In the genomic region with DNA sequence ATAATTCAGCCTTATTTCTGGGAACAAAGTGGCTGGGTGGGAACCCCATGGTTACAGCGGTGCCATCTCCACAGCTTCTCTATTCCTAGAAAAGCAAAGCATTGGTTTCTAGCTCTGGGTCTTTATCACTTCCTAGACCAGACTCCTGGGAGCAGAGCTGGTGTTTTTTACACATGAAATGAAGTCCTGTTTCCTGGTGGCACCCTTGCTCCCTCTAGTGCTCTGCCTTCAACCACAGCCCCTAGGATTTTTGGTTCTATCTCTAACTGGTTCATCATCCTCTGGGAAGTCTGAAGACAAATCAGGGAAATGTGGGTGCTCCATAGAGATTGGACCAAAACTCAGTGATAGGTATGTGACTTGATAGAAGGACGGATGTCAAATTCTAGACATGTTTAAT, we compare ENCODE assay signal across 15 mouse cellular contexts. TPM values are rescaled to one million over a fixed set of nuclear protein-coding genes. Genes with fewer than 3 reads are reported as not detected.
DNase-seq lines count a peak whose midpoint lies in the region; ATAC-seq and TF ChIP-seq lines count a peak whose summit lies in the region.
"Had no signal": no experiment of that assay in that cellular context is flagged by ENCODE, and none has a peak within 500 bp of the region (broad histone marks: within the 10 kb centered on the region; RNA-seq: fewer than 3 reads in every experiment).

No protein-coding gene starts in this region.

- TF ChIP-seq CTCF in kidney, postnatal 0 days (IDR thresholded peaks at IDR 0.05; ENCODE audit: low read depth) = peak; percentile 59
- peak; percentile 73 for TF ChIP-seq CTCF in stomach, postnatal 0 days (IDR thresholded peaks at IDR 0.05; ENCODE audit: low read depth)

- H3K4me3 ChIP-seq in kidney, postnatal 0 days (replicated peaks; ENCODE audit: low read depth, low read length) = no peak overlapping the region
- no peak overlapping the region for H3K4me3 ChIP-seq in kidney, embryonic 16.5 days (ENCODE audit: low read length)
- no peak overlapping the region for H3K4me3 ChIP-seq in stomach, postnatal 0 days (ENCODE audit: low read depth, low read length)
- H3K4me3 ChIP-seq: embryonic facial prominence, embryonic 13.5 days; forebrain, embryonic 13.5 days; limb, embryonic 15.5 days; neural tube, embryonic 15.5 days had no signal

- H3K9me3 ChIP-seq in kidney, postnatal 0 days (replicated peaks; ENCODE audit: low read length) = no peaks in the 10 kb centered on the region
- no peaks in the 10 kb centered on the region for H3K9me3 ChIP-seq in kidney, embryonic 16.5 days (ENCODE audit: low read length)
- no peaks in the 10 kb centered on the region for H3K9me3 ChIP-seq in stomach, postnatal 0 days (ENCODE audit: control insufficient read depth, low read length)
- H3K9me3 ChIP-seq: embryonic facial prominence, embryonic 13.5 days; forebrain, embryonic 13.5 days; limb, embryonic 15.5 days; neural tube, embryonic 15.5 days had no signal

- no peak for TF ChIP-seq EP300 in stomach, postnatal 0 days (optimal IDR thresholded peaks at IDR 0.05)

- no peak overlapping the region for H3K4me2 ChIP-seq in kidney, postnatal 0 days (ENCODE audit: low read length)
- no peak overlapping the region for H3K4me2 ChIP-seq in kidney, embryonic 16.5 days (replicated peaks; ENCODE audit: low read depth, low read length)
- no peak overlapping the region for H3K4me2 ChIP-seq in stomach, postnatal 0 days (replicated peaks; ENCODE audit: low read depth)
- H3K4me2 ChIP-seq: embryonic facial prominence, embryonic 13.5 days; forebrain, embryonic 13.5 days; limb, embryonic 15.5 days; neural tube, embryonic 15.5 days had no signal

- ATAC-seq in kidney, postnatal 0 days (replicated peaks; ENCODE audit: low FRiP score, low read depth) = no peak
- ATAC-seq in kidney, embryonic 16.5 days (ENCODE audit: low FRiP score, low TSS enrichment) = no peak
- ATAC-seq in stomach, postnatal 0 days (ENCODE audit: low FRiP score, low TSS enrichment) = no peak
- ATAC-seq: forebrain, embryonic 13.5 days; inflammation-experienced regulatory T-cells, adult 6 months had no signal

- H3K4me1 ChIP-seq in kidney, postnatal 0 days (replicated peaks; ENCODE audit: insufficient read depth, low read length) = peaks cover 13% of the 10 kb centered on the region; the same call in 1 of the 2 replicates
- H3K4me1 ChIP-seq in kidney, embryonic 16.5 days (ENCODE audit: insufficient read depth, low read length) = peaks cover 25% of the 10 kb centered on the region
- no peaks in the 10 kb centered on the region for H3K4me1 ChIP-seq in stomach, postnatal 0 days (replicated peaks; ENCODE audit: control insufficient read depth, insufficient read depth)
- H3K4me1 ChIP-seq: embryonic facial prominence, embryonic 13.5 days; limb, embryonic 15.5 days had no signal

- H3K27me3 ChIP-seq in kidney, postnatal 0 days (ENCODE audit: insufficient read depth, low read length) = no peaks in the 10 kb centered on the region
- H3K27me3 ChIP-seq in kidney, embryonic 16.5 days (ENCODE audit: insufficient read depth, low read length) = no peaks in the 10 kb centered on the region
- no peaks in the 10 kb centered on the region for H3K27me3 ChIP-seq in stomach, postnatal 0 days (ENCODE audit: control insufficient read depth, insufficient read depth, low read length)
- H3K27me3 ChIP-seq: embryonic facial prominence, embryonic 13.5 days; forebrain, embryonic 13.5 days; limb, embryonic 15.5 days; neural tube, embryonic 15.5 days had no signal

- 0 out of 2 replicates have a peak overlapping the region, but pooled peaks have one; percentile 32 for H3K27ac ChIP-seq in kidney, postnatal 0 days
- no peak overlapping the region for H3K27ac ChIP-seq in kidney, embryonic 16.5 days (ENCODE audit: low read length)
- 0 out of 2 replicates have a peak overlapping the region, but pooled peaks have one; percentile 46 for H3K27ac ChIP-seq in stomach, postnatal 0 days (replicated peaks)
- H3K27ac ChIP-seq: embryonic facial prominence, embryonic 13.5 days; forebrain, embryonic 13.5 days; limb, embryonic 15.5 days; neural tube, embryonic 15.5 days had no signal

- H3K36me3 ChIP-seq in kidney, postnatal 0 days (ENCODE audit: insufficient read depth, low read length) = peaks cover 5% of the 10 kb centered on the region; the same call in 1 of the 2 replicates
- H3K36me3 ChIP-seq in kidney, embryonic 16.5 days (ENCODE audit: insufficient read depth, low read length) = peaks cover 23% of the 10 kb centered on the region
- H3K36me3 ChIP-seq in stomach, postnatal 0 days (ENCODE audit: control insufficient read depth, insufficient read depth, low read length) = peaks cover 9% of the 10 kb centered on the region
- H3K36me3 ChIP-seq: neural tube, embryonic 15.5 days had no signal

- DNase-seq in heart, adult 11 months = peak; percentile 90
- DNase-seq in heart, postnatal 4 days = no peak
- DNase-seq in kidney, postnatal 0 days (ENCODE audit: low spot score) = peak; percentile 52
- peak; percentile 57 for DNase-seq in lung, postnatal 36 days
- DNase-seq in lung, postnatal 10 days = no peak
- no peak for DNase-seq in stomach, postnatal 0 days (ENCODE audit: low spot score)
- no peak for DNase-seq in layer of hippocampus, postnatal 25 days (ENCODE audit: extremely low spot score in 1 of 2, low spot score in 1 of 2)
- DNase-seq: adrenal gland, postnatal 36 days; cerebellum, postnatal 36 days had no signal

- 87% methylated on average over 2 of the region's 2 CpGs for WGBS in kidney, postnatal 0 days
- 79% methylated on average over 2 of the region's 2 CpGs for WGBS in kidney, embryonic 16.5 days
- WGBS in stomach, postnatal 0 days = 87% methylated on average over 2 of the region's 2 CpGs

- no peak overlapping the region for H3K9ac ChIP-seq in kidney, postnatal 0 days (ENCODE audit: low read depth, low read length)
- H3K9ac ChIP-seq in kidney, embryonic 16.5 days (replicated peaks; ENCODE audit: low read length) = no peak overlapping the region
- no peak overlapping the region for H3K9ac ChIP-seq in stomach, postnatal 0 days (ENCODE audit: low read length)
- H3K9ac ChIP-seq: embryonic facial prominence, embryonic 13.5 days; forebrain, embryonic 13.5 days; limb, embryonic 15.5 days; neural tube, embryonic 15.5 days had no signal

RNA-seq across cellular contexts. Expression of gene Sacm1l, which starts 22.2 kb away (rescaled TPM):
- 10 to 100 TPM; 44.6 to 47.0 TPM for total RNA-seq in heart, postnatal 4 days (2021)
- 55.2 and 59.5 TPM in 2 replicates for polyA plus RNA-seq in kidney, postnatal 0 days (2015; fragmentation: Nextera tagmentation; extraction: Ambion mirVana)
- polyA plus RNA-seq in kidney, embryonic 16.5 days (2015; fragmentation: Nextera tagmentation; extraction: Ambion mirVana) = 63.8 and 68.7 TPM in 2 replicates
- 33.6 TPM in 2 replicates for polyA plus RNA-seq in stomach, postnatal 0 days (2015; fragmentation: Nextera tagmentation; extraction: Ambion mirVana)
- total RNA-seq in layer of hippocampus, postnatal 25 days (2021) = 10 to 100 TPM; 51.0 to 58.1 TPM

RNA-seq across cellular contexts. Expression of gene Limd1, which starts 28.9 kb away (rescaled TPM):
- 10 to 100 TPM; 49.1 to 53.5 TPM for total RNA-seq in heart, postnatal 4 days (2021)
- 43.3 and 44.0 TPM in 2 replicates for polyA plus RNA-seq in kidney, postnatal 0 days (2015; fragmentation: Nextera tagmentation; extraction: Ambion mirVana)
- 55.7 and 58.1 TPM in 2 replicates for polyA plus RNA-seq in kidney, embryonic 16.5 days (2015; fragmentation: Nextera tagmentation; extraction: Ambion mirVana)
- polyA plus RNA-seq in stomach, postnatal 0 days (2015; fragmentation: Nextera tagmentation; extraction: Ambion mirVana) = 22.2 and 23.2 TPM in 2 replicates
- 1 to 10 TPM; 6.4 to 6.5 TPM for total RNA-seq in layer of hippocampus, postnatal 25 days (2021)

Comparison
In these comparisons a context has a peak if more than half of its experiments do, and no peak if none do; other contexts are left out.
1. DNase-seq: peak in heart, adult 11 months (single experiment), kidney, postnatal 0 days (single experiment) and lung, postnatal 36 days (single experiment); none in heart, postnatal 4 days (single experiment), lung, postnatal 10 days (single experiment), stomach, postnatal 0 days (single experiment) and layer of hippocampus, postnatal 25 days (0 of 2).